Mouse (Mus musculus): ENCODE results near the gene Actg2. TPM values are rescaled to one million over a fixed set of nuclear protein-coding genes. Genes with fewer than 3 reads are reported as not detected.
A peak's percentile ranks its signal among the peaks of the same experiment; 100 is the strongest.

Gene Actg2
- polyA plus RNA-seq, 1 experiment from 2014 or later, result 3.6 TPM

DNA sequence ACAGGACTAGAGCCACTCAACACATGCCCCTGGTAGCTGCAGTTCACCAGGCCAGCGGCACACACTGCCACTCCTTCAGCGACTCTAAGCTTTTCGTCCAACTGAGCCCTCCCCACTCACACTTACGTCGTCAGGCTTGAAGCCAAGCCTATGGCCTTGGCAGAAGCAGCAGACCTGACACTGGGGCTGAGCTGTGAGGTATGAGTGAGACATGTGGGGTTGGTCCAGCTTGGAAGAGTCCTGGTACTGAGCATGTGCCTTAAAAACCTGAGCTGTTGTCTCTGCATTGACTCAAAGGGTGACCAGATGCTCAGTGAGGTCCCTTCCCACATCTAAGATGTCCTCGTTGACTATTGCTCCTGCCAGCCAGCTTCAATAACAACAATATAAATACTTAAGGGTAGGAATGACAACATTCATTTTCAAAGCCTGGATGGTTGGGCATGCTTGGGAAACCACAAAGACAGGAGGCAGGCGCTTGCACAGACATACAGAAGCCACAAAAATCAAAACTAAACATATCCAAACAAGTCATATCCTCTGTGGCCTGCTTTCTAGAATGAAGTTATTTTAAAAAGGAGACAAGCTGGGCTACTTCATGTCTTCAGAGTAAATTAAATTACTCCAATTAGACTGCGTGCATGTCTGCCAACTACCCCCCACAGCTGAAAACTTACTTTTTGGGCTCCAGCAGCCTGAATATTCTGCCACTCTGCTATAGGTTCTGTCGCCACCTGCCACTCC, 39.9 kb downstream of the Actg2 start:
- Histone ChIP-seq H3K27me3 (no peaks in the 10 kb centered on the region), H3K9ac (no peak overlapping the region), H3K4me1 (replicated peaks) (0 out of 2 replicates have a peak, but pooled peaks cover 10% of the 10 kb centered on the region), H3K36me3 (peaks cover 11% of the 10 kb centered on the region), H3K4me3 (no peak overlapping the region), H3K27ac (replicated peaks) (no peak overlapping the region), H3K9me3 (no peaks in the 10 kb centered on the region), H3K4me2 (no peak overlapping the region)
- ATAC-seq (ENCODE audit: low FRiP score, low read depth), result no peak
- 85% methylated on average over 9 of the region's 9 CpGs for WGBS

DNA sequence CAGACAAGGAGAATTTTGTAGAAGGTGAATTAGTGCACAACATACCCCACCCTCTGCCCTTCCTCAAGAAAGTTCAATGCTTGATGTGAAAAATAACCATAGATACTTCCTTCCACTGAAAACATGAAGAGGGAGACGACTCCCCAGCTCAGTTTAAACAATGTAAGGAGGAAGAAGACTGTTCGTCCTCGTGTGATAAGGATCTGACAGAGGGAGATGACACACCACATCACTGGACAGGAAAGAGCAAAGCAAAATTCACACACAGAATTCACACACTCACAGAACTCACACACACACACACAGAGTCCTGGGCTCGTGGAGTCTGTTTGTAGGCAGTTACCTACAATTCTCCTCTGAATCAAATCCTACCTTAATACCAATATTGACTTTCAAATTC, 45.4 kb downstream of the Actg2 start:
- no peak overlapping the region for H3K9ac ChIP-seq
- H3K4me2 ChIP-seq, result no peak overlapping the region
- H3K4me3 ChIP-seq, result no peak overlapping the region
- no peaks in the 10 kb centered on the region for H3K9me3 ChIP-seq
- no peak for ATAC-seq (ENCODE audit: low FRiP score, low read depth)
- H3K27ac ChIP-seq (replicated peaks), result no peak overlapping the region
- no peaks in the 10 kb centered on the region for H3K4me1 ChIP-seq (replicated peaks)
- H3K36me3 ChIP-seq, result peaks cover 52% of the 10 kb centered on the region
- 84% methylated on average over 4 of the region's 4 CpGs for WGBS
- H3K27me3 ChIP-seq, result no peaks in the 10 kb centered on the region

DNA sequence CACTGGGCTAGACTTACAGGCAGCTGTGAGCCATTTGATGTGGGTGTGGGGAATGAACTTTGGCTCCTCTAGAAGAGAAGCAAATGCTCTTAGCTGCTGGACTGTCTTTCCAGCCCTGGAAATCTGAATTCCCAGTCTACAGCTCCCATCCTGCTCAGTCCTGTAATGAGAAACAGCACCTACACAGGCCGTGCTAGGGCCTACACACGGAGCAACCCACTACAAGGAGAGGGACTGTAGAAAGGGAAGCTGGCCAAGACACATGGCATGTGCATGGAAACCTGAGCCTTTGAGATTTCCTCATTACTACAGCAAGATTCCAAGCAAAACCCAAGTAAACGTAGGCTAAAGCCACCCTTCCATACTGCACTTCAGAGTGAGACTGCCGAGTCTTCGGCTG, 47.9 kb downstream of the Actg2 start:
- Histone ChIP-seq H3K27me3 (no peaks in the 10 kb centered on the region), H3K36me3 (peaks cover 60% of the 10 kb centered on the region), H3K4me3 (no peak overlapping the region), H3K4me2 (no peak overlapping the region), H3K27ac (replicated peaks) (no peak overlapping the region), H3K9me3 (no peaks in the 10 kb centered on the region), H3K9ac (no peak overlapping the region), H3K4me1 (replicated peaks) (no peaks in the 10 kb centered on the region)
- no peak for ATAC-seq (ENCODE audit: low FRiP score, low read depth)
- WGBS, result 94% methylated on average over 5 of the region's 5 CpGs

- H3K9ac ChIP-seq, result no peak overlapping the region
- no peaks in the 10 kb centered on the region for H3K4me1 ChIP-seq (replicated peaks)
- H3K27ac ChIP-seq (replicated peaks), result no peak overlapping the region
- 93% methylated on average over 4 of the region's 4 CpGs for WGBS
- no peaks in the 10 kb centered on the region for H3K9me3 ChIP-seq
- H3K27me3 ChIP-seq, result no peaks in the 10 kb centered on the region
- no peak for ATAC-seq (ENCODE audit: low FRiP score, low read depth)
- no peak overlapping the region for H3K4me3 ChIP-seq
- no peak overlapping the region for H3K4me2 ChIP-seq
- peaks cover 60% of the 10 kb centered on the region for H3K36me3 ChIP-seq
Observed at GRCm38 (mm10) chr6:83487298-83487697, 48.8 kb downstream of the Actg2 start.

DNA sequence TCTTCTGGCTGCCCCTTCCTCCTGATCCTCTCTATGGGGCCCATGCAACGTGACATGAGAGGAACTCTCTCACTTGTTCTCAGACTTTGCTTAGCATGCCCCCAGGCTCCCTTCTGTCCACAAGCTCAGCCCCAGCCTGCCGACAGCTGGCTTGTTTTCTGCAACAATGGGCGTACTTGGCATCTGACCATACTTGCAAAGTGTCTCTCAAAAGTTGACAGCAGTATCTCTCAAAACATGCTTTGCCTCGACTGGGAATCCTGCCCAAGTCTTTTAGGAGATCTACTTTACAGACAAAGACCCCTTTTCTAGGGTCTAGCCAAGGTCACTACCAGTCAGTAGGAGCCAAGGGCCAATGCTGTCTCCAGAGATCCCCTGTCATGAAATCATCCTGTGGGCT, 50.2 kb downstream of the Actg2 start:
- Histone ChIP-seq H3K27me3 (no peaks in the 10 kb centered on the region), H3K36me3 (peaks cover 70% of the 10 kb centered on the region), H3K4me1 (replicated peaks) (no peaks in the 10 kb centered on the region), H3K9me3 (no peaks in the 10 kb centered on the region), H3K4me2 (no peak overlapping the region), H3K4me3 (no peak overlapping the region), H3K27ac (replicated peaks) (0 out of 2 replicates have a peak overlapping the region, but pooled peaks have one; percentile 38), H3K9ac (no peak overlapping the region)
- peak; percentile 56 for ATAC-seq (ENCODE audit: low FRiP score, low read depth)
- 59% methylated on average over 4 of the region's 4 CpGs for WGBS

- H3K9me3 ChIP-seq, result no peaks in the 10 kb centered on the region
- H3K4me2 ChIP-seq, result no peak overlapping the region
- WGBS, result 93% methylated on average over 7 of the region's 7 CpGs
- no peaks in the 10 kb centered on the region for H3K27me3 ChIP-seq
- H3K4me1 ChIP-seq (replicated peaks), result no peaks in the 10 kb centered on the region
- H3K4me3 ChIP-seq, result no peak overlapping the region
- H3K9ac ChIP-seq, result no peak overlapping the region
- H3K36me3 ChIP-seq, result peaks cover 54% of the 10 kb centered on the region
- ATAC-seq (ENCODE audit: low FRiP score, low read depth), result no peak
- no peak overlapping the region for H3K27ac ChIP-seq (replicated peaks)
Observed at GRCm38 (mm10) chr6:83483776-83484175, 52.3 kb downstream of the Actg2 start.

DNA sequence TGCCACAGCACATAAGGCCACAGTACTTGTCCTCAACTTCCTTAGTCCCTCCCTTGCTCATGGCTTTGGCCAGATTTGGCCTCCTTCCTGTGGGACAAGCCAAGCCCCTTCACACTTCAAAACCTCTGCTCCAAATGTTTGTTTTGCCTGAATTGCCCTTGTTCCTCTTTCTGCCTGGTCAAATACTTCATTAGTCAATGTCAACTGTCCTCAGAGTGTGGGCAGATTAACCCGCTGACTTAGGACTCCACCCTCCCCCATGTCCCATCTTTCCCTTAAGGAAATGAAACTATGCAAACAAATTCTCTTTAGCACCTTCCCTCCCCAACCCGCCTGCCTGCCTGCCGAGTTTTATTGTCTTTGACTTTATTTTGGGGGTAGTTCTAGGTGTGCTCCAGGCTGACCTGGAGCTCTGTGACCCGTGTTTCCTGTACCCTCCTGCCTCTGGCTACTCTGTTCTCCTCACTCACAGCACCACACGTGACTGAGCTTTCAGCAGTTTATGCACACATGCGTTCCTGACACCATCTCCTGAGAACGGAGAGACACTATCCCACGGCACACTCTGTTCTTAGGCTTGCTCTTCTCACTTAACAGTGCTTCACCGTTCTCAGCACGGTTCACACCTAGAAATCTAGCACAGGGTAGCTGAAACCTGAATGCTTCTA, 53.5 kb downstream of the Actg2 start:
- Histone ChIP-seq H3K4me2 (no peak overlapping the region), H3K4me3 (no peak overlapping the region), H3K9ac (no peak overlapping the region), H3K4me1 (replicated peaks) (no peaks in the 10 kb centered on the region), H3K36me3 (peaks cover 41% of the 10 kb centered on the region), H3K27me3 (no peaks in the 10 kb centered on the region), H3K27ac (replicated peaks) (no peak overlapping the region), H3K9me3 (no peaks in the 10 kb centered on the region)
- WGBS, result 75% methylated on average over 10 of the region's 10 CpGs
- ATAC-seq (ENCODE audit: low FRiP score, low read depth), result no peak

- 96% methylated on average over 6 of the region's 6 CpGs for WGBS
- H3K4me2 ChIP-seq, result no peak overlapping the region
- no peaks in the 10 kb centered on the region for H3K27me3 ChIP-seq
- no peak for ATAC-seq (ENCODE audit: low FRiP score, low read depth)
- peaks cover 22% of the 10 kb centered on the region for H3K36me3 ChIP-seq
- no peak overlapping the region for H3K9ac ChIP-seq
- no peak overlapping the region for H3K4me3 ChIP-seq
- H3K4me1 ChIP-seq (replicated peaks), result no peaks in the 10 kb centered on the region
- H3K9me3 ChIP-seq, result no peaks in the 10 kb centered on the region
- H3K27ac ChIP-seq (replicated peaks), result no peak overlapping the region
Observed at GRCm38 (mm10) chr6:83480019-83480655, 55.9 kb downstream of the Actg2 start.

DNA sequence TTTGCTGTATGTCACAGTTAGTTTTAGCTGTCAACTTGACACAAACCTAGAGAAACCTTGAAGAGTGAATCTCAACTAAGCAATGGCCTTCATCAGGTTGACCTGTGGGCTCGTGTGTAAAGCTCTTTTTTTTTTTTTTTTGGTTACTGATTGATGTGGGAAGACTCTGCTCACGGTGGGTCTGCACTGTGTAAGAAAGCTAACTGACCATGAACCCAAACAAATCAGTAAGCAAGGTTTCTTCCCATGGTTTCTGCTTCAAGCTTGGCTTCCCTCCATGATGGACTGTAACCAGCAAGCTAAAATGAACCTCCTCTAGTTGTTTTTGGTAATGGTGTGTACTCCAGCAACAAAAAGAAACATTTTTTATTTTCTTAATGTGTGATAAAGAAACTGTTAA, 56.9 kb downstream of the Actg2 start:
- ATAC-seq (ENCODE audit: low FRiP score, low read depth), result no peak
- no peaks in the 10 kb centered on the region for H3K4me1 ChIP-seq (replicated peaks)
- no peak overlapping the region for H3K4me2 ChIP-seq
- H3K27me3 ChIP-seq, result no peaks in the 10 kb centered on the region
- WGBS, result 87% methylated on average over 2 of the region's 2 CpGs
- H3K4me3 ChIP-seq, result no peak overlapping the region
- no peaks in the 10 kb centered on the region for H3K9me3 ChIP-seq
- H3K9ac ChIP-seq, result no peak overlapping the region
- peaks cover 15% of the 10 kb centered on the region; the same call in 1 of the 2 replicates for H3K36me3 ChIP-seq
- H3K27ac ChIP-seq (replicated peaks), result no peak overlapping the region

DNA sequence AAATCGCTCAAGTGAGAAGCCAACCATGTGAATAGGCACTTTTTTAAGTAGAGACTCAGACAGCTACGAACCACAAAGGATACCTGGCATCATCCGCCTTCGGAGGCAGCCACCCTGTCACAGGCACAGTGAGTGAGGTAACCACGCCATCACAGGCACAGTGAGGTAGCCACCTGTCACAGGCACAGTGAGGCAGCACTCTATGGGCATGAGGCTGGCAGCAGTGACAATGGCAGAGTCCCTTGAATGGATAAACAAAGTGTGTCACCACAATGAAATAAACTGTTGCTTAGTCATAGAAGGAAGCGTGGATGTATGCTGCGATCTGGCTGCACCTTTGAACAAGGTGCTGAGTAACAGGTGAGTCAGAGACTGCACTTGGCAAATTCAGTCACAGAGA, 57.4 kb downstream of the Actg2 start:
- Histone ChIP-seq H3K9ac (no peak overlapping the region), H3K4me1 (replicated peaks) (no peaks in the 10 kb centered on the region), H3K4me2 (no peak overlapping the region), H3K4me3 (no peak overlapping the region), H3K27me3 (no peaks in the 10 kb centered on the region), H3K9me3 (no peaks in the 10 kb centered on the region), H3K36me3 (peaks cover 11% of the 10 kb centered on the region; the same call in 1 of the 2 replicates), H3K27ac (replicated peaks) (no peak overlapping the region)
- ATAC-seq (ENCODE audit: low FRiP score, low read depth), result no peak
- 95% methylated on average over 7 of the region's 7 CpGs for WGBS

GRCm38 (mm10) chr6:83478217-83478616, 57.8 kb downstream of the Actg2 start:
- 80% methylated on average over 4 of the region's 4 CpGs for WGBS
- no peaks in the 10 kb centered on the region for H3K27me3 ChIP-seq
- no peak overlapping the region for H3K27ac ChIP-seq (replicated peaks)
- H3K4me3 ChIP-seq, result no peak overlapping the region
- no peaks in the 10 kb centered on the region for H3K4me1 ChIP-seq (replicated peaks)
- no peak for ATAC-seq (ENCODE audit: low FRiP score, low read depth)
- H3K36me3 ChIP-seq, result peaks cover 11% of the 10 kb centered on the region; the same call in 1 of the 2 replicates
- H3K9ac ChIP-seq, result no peak overlapping the region
- H3K4me2 ChIP-seq, result no peak overlapping the region
- H3K9me3 ChIP-seq, result no peaks in the 10 kb centered on the region

- no peak overlapping the region for H3K9ac ChIP-seq
- H3K27ac ChIP-seq (replicated peaks), result no peak overlapping the region
- ATAC-seq (ENCODE audit: low FRiP score, low read depth), result no peak
- no peak overlapping the region for H3K4me2 ChIP-seq
- H3K27me3 ChIP-seq, result no peaks in the 10 kb centered on the region
- no peaks in the 10 kb centered on the region; the same call in 1 of the 2 replicates for H3K36me3 ChIP-seq
- WGBS, result 77% methylated on average over 7 of the region's 7 CpGs
- no peak overlapping the region for H3K4me3 ChIP-seq
- H3K4me1 ChIP-seq (replicated peaks), result no peaks in the 10 kb centered on the region
- no peaks in the 10 kb centered on the region for H3K9me3 ChIP-seq
Observed at GRCm38 (mm10) chr6:83475431-83475830, 60.6 kb downstream of the Actg2 start.

Data from hindbrain, embryonic 15.5 days (tissue).